Mouse (Mus musculus) embryonic facial prominence, embryonic 14.5 days (tissue): ENCODE measurements around the gene Dock9. TPM values are rescaled to one million over a fixed set of nuclear protein-coding genes. Genes with fewer than 3 reads are reported as not detected.
"Not testable (repeated sequence)": the region's sequence is repeated elsewhere in the genome, so short reads cannot be mapped to it uniquely, and the experiment has no call there.

ENCODE experiments used
- ATAC-seq: fragments of 200-750 bp; cut with Nextera tagmentation; 2 replicates; pipeline ENCODE4 v1.8.0; 2017; ENCODE audit warnings: low read depth, moderate number of reproducible peaks, moderate TSS enrichment
- DNase-seq: peaks from one replicate; pipeline ENCODE4 v3.0.0-alpha.2; 2015; ENCODE audit warnings: low spot score
- H3K27ac ChIP-seq: fragments of 300-500 bp; sonication (generic); replicated peaks from 2 replicates; pipeline ENCODE4 v1.5.1; 2014; ENCODE audit warnings: low read depth, mild to moderate bottlenecking, low read length, moderate library complexity
- H3K27me3 ChIP-seq: fragments of 300-500 bp; sonication (generic); replicated peaks from 2 replicates; pipeline ENCODE4 v1.6.1; 2014; ENCODE audit warnings: low read length; ENCODE audit not compliant: control insufficient read depth, insufficient read depth
- H3K36me3 ChIP-seq: fragments of 300-500 bp; sonication (generic); 2 replicates; pipeline ENCODE4 v1.6.1; 2014; ENCODE audit warnings: low read length, mixed read lengths; ENCODE audit not compliant: control insufficient read depth, insufficient read depth
- H3K4me1 ChIP-seq: fragments of 300-500 bp; sonication (generic); 2 replicates; pipeline ENCODE4 v1.6.1; 2014; ENCODE audit warnings: antibody characterized with exemption, low read length; ENCODE audit not compliant: control insufficient read depth, insufficient read depth
- H3K4me2 ChIP-seq: fragments of 300-500 bp; sonication (generic); 2 replicates; pipeline ENCODE4 v1.6.1; 2014; ENCODE audit warnings: low read depth, mild to moderate bottlenecking, low read length, moderate library complexity, mixed read lengths
- H3K4me3 ChIP-seq: fragments of 300-500 bp; sonication (generic); 2 replicates; pipeline ENCODE4 v1.5.1; 2014; ENCODE audit warnings: low read depth, mild to moderate bottlenecking, low read length
- H3K9ac ChIP-seq: fragments of 300-500 bp; sonication (generic); 2 replicates; pipeline ENCODE4 v1.6.1; 2014; ENCODE audit warnings: low read depth, mild to moderate bottlenecking, low read length, moderate library complexity, mixed read lengths
- H3K9me3 ChIP-seq: fragments of 300-500 bp; sonication (generic); 2 replicates; pipeline ENCODE4 v1.6.1; 2016; ENCODE audit warnings: low read length; ENCODE audit not compliant: control insufficient read depth
- WGBS: fragments of 180-500 bp; shearing (Covaris S2); extraction: QIAGEN DNeasy Blood & Tissue Kit; methylation state at CpG from one replicate; pipeline ENCODE4 v1.1.7; 2014; 5-methylcytosine and 5-hydroxymethylcytosine counted together
- polyA plus RNA-seq: library from polyadenylated mRNA; unstranded; fragments of >200 nt; fragmentation: Nextera tagmentation; extraction: Ambion mirVana; gene quantifications from 2 replicates; pipeline ENCODE4 v1.2.1, GENCODE M21; 2014

Dock9 gene
- polyA plus RNA-seq, 1 experiment from 2014 or later = 14.0 TPM

- H3K27ac ChIP-seq = peak overlapping the region; percentile 35; the same call in 1 of the 2 replicates
- no peaks in the 10 kb centered on the region for H3K9me3 ChIP-seq
- no peaks in the 10 kb centered on the region for H3K36me3 ChIP-seq
- peak overlapping the region; percentile 33 for H3K4me3 ChIP-seq
- H3K4me1 ChIP-seq = peaks cover 16% of the 10 kb centered on the region
- 9% methylated on average over 23 of the region's 23 CpGs for WGBS
- ATAC-seq = peak; percentile 85
- DNase-seq = peak; percentile 77
- H3K9ac ChIP-seq = peak overlapping the region; percentile 55
- H3K27me3 ChIP-seq = no peaks in the 10 kb centered on the region
- H3K4me2 ChIP-seq = peak overlapping the region; percentile 55
Observed at GRCm38 (mm10) chr14:121697709-121698619, 99.7 kb downstream of the Dock9 start.

- Histone ChIP-seq H3K4me3 (peak overlapping the region; percentile 33), H3K27me3 (no peaks in the 10 kb centered on the region), H3K9me3 (no peaks in the 10 kb centered on the region), H3K4me1 (peaks cover 16% of the 10 kb centered on the region), H3K36me3 (no peaks in the 10 kb centered on the region), H3K9ac (no peak overlapping the region), H3K4me2 (peak overlapping the region; percentile 55), H3K27ac (peak overlapping the region; percentile 28; the same call in 1 of the 2 replicates)
- WGBS = 24% methylated on average over 9 of the region's 9 CpGs
- DNase-seq (peak; percentile 66), ATAC-seq (peak; percentile 56)
Observed at GRCm38 (mm10) chr14:121697143-121697680, 100.4 kb downstream of the Dock9 start.

- peak overlapping the region; percentile 55 for H3K4me2 ChIP-seq
Observed at GRCm38 (mm10) chr14:121696429-121697118, 101.1 kb downstream of the Dock9 start.

GRCm38 (mm10) chr14:121694706-121695105 lies 102.9 kb downstream of the Dock9 start:
- 92% methylated on average over 3 of the region's 3 CpGs for WGBS
- H3K9ac ChIP-seq = no peak overlapping the region
- no peaks in the 10 kb centered on the region for H3K27me3 ChIP-seq
- H3K9me3 ChIP-seq = no peaks in the 10 kb centered on the region
- no peak for ATAC-seq
- H3K4me3 ChIP-seq = no peak overlapping the region
- DNase-seq = no peak
- H3K36me3 ChIP-seq = no peaks in the 10 kb centered on the region
- H3K4me2 ChIP-seq = no peak overlapping the region
- peaks cover 16% of the 10 kb centered on the region for H3K4me1 ChIP-seq
- H3K27ac ChIP-seq = no peak overlapping the region

More at GRCm38 (mm10) chr14:121696429-121697118, 101.1 kb downstream of the Dock9 start:
- DNase-seq (no peak), ATAC-seq (no peak)
- 0 out of 2 replicates have a peak overlapping the region, but pooled peaks have one; percentile 2 for H3K4me3 ChIP-seq
- no peak overlapping the region for H3K9ac ChIP-seq
- no peak overlapping the region for H3K27ac ChIP-seq
- no peaks in the 10 kb centered on the region for H3K27me3 ChIP-seq
- peaks cover 16% of the 10 kb centered on the region for H3K4me1 ChIP-seq
- WGBS = 62% methylated on average over 8 of the region's 8 CpGs
- H3K36me3 ChIP-seq = no peaks in the 10 kb centered on the region
- H3K9me3 ChIP-seq = no peaks in the 10 kb centered on the region

- Histone ChIP-seq H3K4me2 (no peak overlapping the region), H3K9me3 (no peaks in the 10 kb centered on the region), H3K4me1 (peaks cover 16% of the 10 kb centered on the region), H3K9ac (no peak overlapping the region), H3K27me3 (no peaks in the 10 kb centered on the region), H3K27ac (no peak overlapping the region), H3K36me3 (no peaks in the 10 kb centered on the region), H3K4me3 (no peak overlapping the region)
- no peak for DNase-seq
- WGBS = 90% methylated on average over 11 of the region's 11 CpGs
- no peak for ATAC-seq
Observed at GRCm38 (mm10) chr14:121693991-121694594, 103.5 kb downstream of the Dock9 start.

GRCm38 (mm10) chr14:121689649-121690048 lies 108.0 kb downstream of the Dock9 start:
- H3K4me2 ChIP-seq, H3K27ac ChIP-seq, H3K4me3 ChIP-seq, H3K36me3 ChIP-seq, H3K9ac ChIP-seq, DNase-seq, ATAC-seq, H3K9me3 ChIP-seq, H3K4me1 ChIP-seq, H3K27me3 ChIP-seq: not testable (repeated sequence)
- 64% methylated on average over 3 of the region's 5 CpGs for WGBS

GRCm38 (mm10) chr14:121688175-121688574 lies 109.5 kb downstream of the Dock9 start:
- no peak overlapping the region for H3K27ac ChIP-seq
- ATAC-seq (no peak), DNase-seq (no peak)
- WGBS = 41% methylated on average over 1 of the region's 1 CpGs
- no peaks in the 10 kb centered on the region for H3K36me3 ChIP-seq
- H3K9me3 ChIP-seq = no peaks in the 10 kb centered on the region
- no peak overlapping the region for H3K9ac ChIP-seq
- H3K4me1 ChIP-seq = no peaks in the 10 kb centered on the region
- no peak overlapping the region for H3K4me2 ChIP-seq
- H3K27me3 ChIP-seq = no peaks in the 10 kb centered on the region
- H3K4me3 ChIP-seq = no peak overlapping the region

- Histone ChIP-seq H3K4me1 (no peaks in the 10 kb centered on the region), H3K27ac (no peak overlapping the region), H3K4me3 (no peak overlapping the region), H3K27me3 (no peaks in the 10 kb centered on the region), H3K9me3 (no peaks in the 10 kb centered on the region), H3K36me3 (no peaks in the 10 kb centered on the region), H3K9ac (no peak overlapping the region), H3K4me2 (no peak overlapping the region)
- no peak for DNase-seq
- WGBS = 80% methylated on average over 7 of the region's 7 CpGs
- no peak for ATAC-seq
Observed at GRCm38 (mm10) chr14:121687274-121687673, 110.4 kb downstream of the Dock9 start.
